26 mouse cellular contexts compared by ENCODE assay signal in genomic region chr1:80330970-80331369, GRCm38 (mm10). TPM values are rescaled to one million over a fixed set of nuclear protein-coding genes. Genes with fewer than 3 reads are reported as not detected.
A peak's percentile ranks its signal among the peaks of the same experiment; 100 is the strongest.
DNase-seq lines count a peak whose midpoint lies in the region; ATAC-seq lines count a peak whose summit lies in the region.
"Had no signal": no experiment of that assay in that cellular context is flagged by ENCODE, and none has a peak within 500 bp of the region (broad histone marks: within the 10 kb centered on the region; RNA-seq: fewer than 3 reads in every experiment).

No protein-coding gene starts in this region.

- peaks cover 0 to 29% of the 10 kb centered on the region in 2 experiments; a peak in 2 of 4 replicates for H3K4me1 ChIP-seq in heart, embryonic 14.5 days (ENCODE audit: control insufficient read depth in 2 of 2, insufficient read depth in 2 of 2, low read length in 2 of 2)
- H3K4me1 ChIP-seq in kidney, embryonic 14.5 days (ENCODE audit: control insufficient read depth, insufficient read depth, low read length) = peaks cover 10% of the 10 kb centered on the region
- peaks cover 61% of the 10 kb centered on the region for H3K4me1 ChIP-seq in liver, embryonic 12.5 days
- H3K4me1 ChIP-seq in liver, embryonic 15.5 days (replicated peaks) = peaks cover 49% of the 10 kb centered on the region

- WGBS in heart, embryonic 14.5 days = 71% methylated on average over 2 of the region's 2 CpGs
- 82% methylated on average over 2 of the region's 2 CpGs for WGBS in kidney, embryonic 14.5 days
- WGBS in liver, embryonic 12.5 days (ENCODE audit: insufficient replicate concordance) = 65% methylated on average over 2 of the region's 2 CpGs
- 76% methylated on average over 2 of the region's 2 CpGs for WGBS in liver, embryonic 15.5 days (ENCODE audit: insufficient replicate concordance)

- H3K4me3 ChIP-seq in heart, embryonic 14.5 days (ENCODE audit: control insufficient read depth in 1 of 2, insufficient read depth in 1 of 2, low read depth in 1 of 2, low read length in 2 of 2) = no peak overlapping the region
- no peak overlapping the region for H3K4me3 ChIP-seq in kidney, embryonic 14.5 days (ENCODE audit: low read length)
- no peak overlapping the region for H3K4me3 ChIP-seq in liver, embryonic 12.5 days
- no peak overlapping the region for H3K4me3 ChIP-seq in liver, embryonic 15.5 days (replicated peaks)
- H3K4me3 ChIP-seq: forebrain, embryonic 13.5 days; heart, embryonic 15.5 days; kidney, embryonic 15.5 days; left cerebral cortex, adult 2 months; limb, embryonic 13.5 days; lung, embryonic 15.5 days; neural tube, embryonic 13.5 days had no signal

- no peak for ATAC-seq in heart, embryonic 14.5 days (ENCODE audit: insufficient number of reproducible peaks, insufficient read depth, low FRiP score, low read depth)
- ATAC-seq in kidney, embryonic 14.5 days (ENCODE audit: low FRiP score, low TSS enrichment) = peak; percentile 66; the same call in 1 of the 2 replicates
- peak; percentile 59; the same call in 1 of the 2 replicates for ATAC-seq in liver, embryonic 12.5 days
- ATAC-seq in liver, embryonic 15.5 days (ENCODE audit: insufficient read depth) = no peak; the same call in 1 of the 2 replicates
- ATAC-seq: forebrain, embryonic 13.5 days; hindbrain, postnatal 0 days; intestine, postnatal 0 days had no signal

- H3K27me3 ChIP-seq in heart, embryonic 14.5 days (ENCODE audit: control insufficient read depth, insufficient read depth, low read length) = no peaks in the 10 kb centered on the region
- no peaks in the 10 kb centered on the region for H3K27me3 ChIP-seq in kidney, embryonic 14.5 days (ENCODE audit: control insufficient read depth, insufficient read depth, low read length)
- no peaks in the 10 kb centered on the region for H3K27me3 ChIP-seq in liver, embryonic 12.5 days (replicated peaks)
- no peaks in the 10 kb centered on the region for H3K27me3 ChIP-seq in liver, embryonic 15.5 days
- H3K27me3 ChIP-seq: forebrain, embryonic 13.5 days; heart, embryonic 15.5 days; kidney, embryonic 15.5 days; limb, embryonic 13.5 days; lung, embryonic 15.5 days; neural tube, embryonic 13.5 days had no signal

- H3K9me3 ChIP-seq in heart, embryonic 14.5 days (ENCODE audit: control insufficient read depth, low read length) = no peaks in the 10 kb centered on the region
- no peaks in the 10 kb centered on the region for H3K9me3 ChIP-seq in kidney, embryonic 14.5 days (ENCODE audit: control insufficient read depth, low read length)
- H3K9me3 ChIP-seq in liver, embryonic 12.5 days (replicated peaks) = no peaks in the 10 kb centered on the region
- no peaks in the 10 kb centered on the region for H3K9me3 ChIP-seq in liver, embryonic 15.5 days (replicated peaks)
- H3K9me3 ChIP-seq: forebrain, embryonic 13.5 days; heart, embryonic 15.5 days; kidney, embryonic 15.5 days; limb, embryonic 13.5 days; lung, embryonic 15.5 days; neural tube, embryonic 13.5 days had no signal

- intact Hi-C loops in left cerebral cortex, postnatal 4 days (cut with DNase I) = no loop called here

- DNase-seq in heart, adult 18-20 months = no peak
- DNase-seq in kidney, adult 8-10 months = no peak
- DNase-seq in left cerebral cortex, postnatal 4 days = no peak
- DNase-seq: adrenal gland, postnatal 36 days; cerebellum, adult 18-20 months; cerebellum, postnatal 10 days; gastrocnemius, postnatal 14 days; heart, postnatal 4 days; kidney, postnatal 25 days; right cerebral cortex, postnatal 4 days; thymus, adult 2 months; thymus, postnatal 36 days had no signal

- H3K27ac ChIP-seq in heart, embryonic 14.5 days (replicated peaks in 1 of 2; ENCODE audit: control insufficient read depth in 1 of 2, insufficient read depth in 1 of 2, low read depth in 2 of 2, low read length in 2 of 2) = no peak overlapping the region
- no peak overlapping the region for H3K27ac ChIP-seq in kidney, embryonic 14.5 days (ENCODE audit: low read depth, low read length)
- H3K27ac ChIP-seq in liver, embryonic 12.5 days = no peak overlapping the region
- peak overlapping the region; percentile 53 for H3K27ac ChIP-seq in liver, embryonic 15.5 days (replicated peaks)
- H3K27ac ChIP-seq: forebrain, embryonic 13.5 days; heart, embryonic 15.5 days; hindbrain, postnatal 0 days; kidney, embryonic 15.5 days; left cerebral cortex, adult 2 months; limb, embryonic 13.5 days; lung, embryonic 15.5 days; neural tube, embryonic 13.5 days had no signal

- 0 out of 2 replicates have a peak, but pooled peaks cover 2% of the 10 kb centered on the region for H3K36me3 ChIP-seq in heart, embryonic 14.5 days (ENCODE audit: control insufficient read depth, insufficient read depth, low read length)
- no peaks in the 10 kb centered on the region for H3K36me3 ChIP-seq in kidney, embryonic 14.5 days (ENCODE audit: control insufficient read depth, insufficient read depth, low read length)
- H3K36me3 ChIP-seq in liver, embryonic 12.5 days = no peaks in the 10 kb centered on the region
- no peaks in the 10 kb centered on the region for H3K36me3 ChIP-seq in liver, embryonic 15.5 days (replicated peaks)
- H3K36me3 ChIP-seq: heart, embryonic 15.5 days; kidney, embryonic 15.5 days; limb, embryonic 13.5 days; lung, embryonic 15.5 days; neural tube, embryonic 13.5 days had no signal

- H3K9ac ChIP-seq in heart, embryonic 14.5 days (ENCODE audit: low read length) = no peak overlapping the region
- no peak overlapping the region for H3K9ac ChIP-seq in kidney, embryonic 14.5 days (ENCODE audit: low read depth, low read length)
- H3K9ac ChIP-seq in liver, embryonic 12.5 days = no peak overlapping the region
- no peak overlapping the region for H3K9ac ChIP-seq in liver, embryonic 15.5 days
- H3K9ac ChIP-seq: forebrain, embryonic 13.5 days; heart, embryonic 15.5 days; kidney, embryonic 15.5 days; limb, embryonic 13.5 days; lung, embryonic 15.5 days; neural tube, embryonic 13.5 days had no signal

- H3K4me2 ChIP-seq in heart, embryonic 14.5 days (ENCODE audit: low read length) = 0 out of 2 replicates have a peak overlapping the region, but pooled peaks have one; percentile 18
- H3K4me2 ChIP-seq in kidney, embryonic 14.5 days (replicated peaks; ENCODE audit: low read depth, low read length) = no peak overlapping the region
- H3K4me2 ChIP-seq in liver, embryonic 12.5 days = no peak overlapping the region
- H3K4me2 ChIP-seq in liver, embryonic 15.5 days = peak overlapping the region; percentile 7; the same call in 1 of the 2 replicates
- H3K4me2 ChIP-seq: forebrain, embryonic 13.5 days; heart, embryonic 15.5 days; kidney, embryonic 15.5 days; limb, embryonic 13.5 days; lung, embryonic 15.5 days; midbrain, embryonic 11.5 days; neural tube, embryonic 13.5 days had no signal

RNA-seq across cellular contexts. Expression of gene Cul3, which starts 9.3 kb away (rescaled TPM):
- 46.4 and 48.3 TPM in 2 replicates for polyA plus RNA-seq in heart, embryonic 14.5 days (2014; fragmentation: Nextera tagmentation; extraction: Ambion mirVana)
- 100 to 1,000 TPM; 136 to 139 TPM for total RNA-seq in heart, adult 18-20 months (2021)
- polyA plus RNA-seq in kidney, embryonic 14.5 days (2014; fragmentation: Nextera tagmentation; extraction: Ambion mirVana) = 64.7 and 75.7 TPM in 2 replicates
- polyA plus RNA-seq in liver, embryonic 12.5 days (2016; fragmentation: Nextera tagmentation; extraction: Ambion mirVana) = 14.6 and 16.7 TPM in 2 replicates
- 13.1 and 16.2 TPM in 2 replicates for polyA plus RNA-seq in liver, embryonic 15.5 days (2015; fragmentation: Nextera tagmentation; extraction: Ambion mirVana)
- total RNA-seq in left cerebral cortex, postnatal 4 days (2021) = 100 to 1,000 TPM; 139 to 153 TPM

Comparison
In these comparisons a context has a peak if more than half of its experiments do, and no peak if none do; other contexts are left out.
1. ATAC-seq: peak in kidney, embryonic 14.5 days (single experiment) and liver, embryonic 12.5 days (single experiment); none in heart, embryonic 14.5 days (single experiment) and liver, embryonic 15.5 days (single experiment).
2. H3K4me2 ChIP-seq: peak in heart, embryonic 14.5 days (single experiment) and liver, embryonic 15.5 days (single experiment); none in kidney, embryonic 14.5 days (single experiment) and liver, embryonic 12.5 days (single experiment).